Mouse (Mus musculus) intestine, embryonic 16.5 days (tissue): ENCODE measurements at regions not wholly inside any gene's neighbourhood (a gene's known extent, or its start where the extent isn't known, plus 50 kb on each side); places are given as distances from the start of the nearest gene placed in this dataset.

ENCODE experiments used
- ATAC-seq: fragments of 200-750 bp; cut with Nextera tagmentation; 2 replicates; pipeline ENCODE4 v1.8.0; 2017; ENCODE audit warnings: moderate TSS enrichment, moderate library complexity
- H3K27ac ChIP-seq: fragments of 300-500 bp; sonication (generic); 2 replicates; pipeline ENCODE4 v1.5.1; 2014; ENCODE audit warnings: mild to moderate bottlenecking, low read length
- H3K27me3 ChIP-seq: fragments of 300-500 bp; sonication (generic); replicated peaks from 2 replicates; pipeline ENCODE4 v1.6.1; 2014; ENCODE audit warnings: low read length, control low read depth, mixed read lengths; ENCODE audit not compliant: control insufficient read depth, insufficient read depth
- H3K36me3 ChIP-seq: fragments of 300-500 bp; sonication (generic); 2 replicates; pipeline ENCODE4 v1.6.1; 2014; ENCODE audit warnings: low read length, control low read depth; ENCODE audit not compliant: control insufficient read depth, insufficient read depth
- H3K4me1 ChIP-seq: fragments of 300-500 bp; sonication (generic); 2 replicates; pipeline ENCODE4 v1.6.1; 2014; ENCODE audit warnings: low read length, control low read depth, mixed read lengths; ENCODE audit not compliant: control insufficient read depth, insufficient read depth
- H3K4me2 ChIP-seq: fragments of 300-500 bp; sonication (generic); 2 replicates; pipeline ENCODE4 v1.6.1; 2014; ENCODE audit warnings: low read depth, low read length, control low read depth
- H3K4me3 ChIP-seq: fragments of 300-500 bp; sonication (generic); 2 replicates; pipeline ENCODE4 v1.5.1; 2014; ENCODE audit warnings: mild to moderate bottlenecking, low read length
- H3K9ac ChIP-seq: fragments of 300-500 bp; sonication (generic); 2 replicates; pipeline ENCODE4 v1.6.1; 2014; ENCODE audit warnings: low read depth, low read length
- H3K9me3 ChIP-seq: fragments of 300-500 bp; sonication (generic); 2 replicates; pipeline ENCODE4 v1.6.1; 2016; ENCODE audit warnings: low read length, control low read depth; ENCODE audit not compliant: control insufficient read depth
- WGBS: fragments of 180-500 bp; shearing (Covaris S2); extraction: QIAGEN DNeasy Blood & Tissue Kit; methylation state at CpG from one replicate; pipeline ENCODE4 v1.1.7; 2014; 5-methylcytosine and 5-hydroxymethylcytosine counted together

DNA sequence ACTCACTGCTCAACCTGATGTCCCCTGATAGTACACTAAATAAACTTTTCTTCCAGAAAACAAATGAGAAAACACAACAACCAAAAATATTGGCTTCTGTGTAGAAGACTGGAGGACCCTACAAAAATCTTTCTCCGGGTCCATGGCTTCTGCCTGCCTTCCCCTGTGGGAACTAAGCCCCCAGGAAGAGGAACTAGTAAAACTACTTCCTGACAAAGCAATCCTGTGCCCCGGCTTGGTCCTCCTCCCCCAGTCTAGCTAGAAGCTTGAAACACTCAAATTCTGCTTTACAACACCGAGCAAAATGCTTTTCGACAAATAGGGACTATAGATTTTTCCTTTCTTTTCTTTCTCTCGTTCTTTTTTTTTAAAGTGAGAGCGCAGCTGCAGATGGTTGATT is 51.3 kb upstream of the Mki67 start:
- Histone ChIP-seq H3K27ac (no peak overlapping the region), H3K4me2 (no peak overlapping the region), H3K9me3 (no peaks in the 10 kb centered on the region), H3K27me3 (0 out of 2 replicates have a peak, but pooled peaks cover 5% of the 10 kb centered on the region), H3K36me3 (no peaks in the 10 kb centered on the region), H3K4me1 (peaks cover 5% of the 10 kb centered on the region; the same call in 1 of the 2 replicates), H3K4me3 (no peak overlapping the region), H3K9ac (no peak overlapping the region)
- ATAC-seq: no peak
- WGBS: 73% methylated on average over 6 of the region's 6 CpGs

DNA sequence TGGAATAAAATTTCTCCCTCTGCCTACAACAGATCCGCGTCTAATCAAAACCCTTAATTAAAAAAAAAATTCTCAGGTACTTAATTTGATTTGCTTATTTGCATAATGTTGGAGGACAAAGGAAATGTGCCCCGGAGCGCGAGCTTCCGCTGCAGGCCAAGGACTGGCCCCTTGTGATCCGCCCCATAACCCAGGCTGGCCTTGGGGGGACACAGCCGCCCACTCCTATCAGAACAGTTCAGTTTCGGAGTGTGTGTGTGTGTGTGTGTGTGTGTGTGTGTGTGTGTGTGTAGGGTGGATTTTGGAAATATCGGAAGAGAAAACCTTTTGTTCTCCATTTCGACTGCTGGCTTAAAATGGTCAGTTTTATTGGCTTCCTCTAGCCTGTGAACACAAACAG is 51.9 kb upstream of the Mki67 start:
- 86% methylated on average over 11 of the region's 11 CpGs for WGBS
- H3K27ac ChIP-seq: no peak overlapping the region
- no peak overlapping the region for H3K9ac ChIP-seq
- H3K4me1 ChIP-seq: peaks cover 5% of the 10 kb centered on the region; the same call in 1 of the 2 replicates
- H3K4me2 ChIP-seq: no peak overlapping the region
- H3K4me3 ChIP-seq: no peak overlapping the region
- no peaks in the 10 kb centered on the region for H3K36me3 ChIP-seq
- no peak for ATAC-seq
- 0 out of 2 replicates have a peak, but pooled peaks cover 5% of the 10 kb centered on the region for H3K27me3 ChIP-seq
- no peaks in the 10 kb centered on the region for H3K9me3 ChIP-seq

DNA sequence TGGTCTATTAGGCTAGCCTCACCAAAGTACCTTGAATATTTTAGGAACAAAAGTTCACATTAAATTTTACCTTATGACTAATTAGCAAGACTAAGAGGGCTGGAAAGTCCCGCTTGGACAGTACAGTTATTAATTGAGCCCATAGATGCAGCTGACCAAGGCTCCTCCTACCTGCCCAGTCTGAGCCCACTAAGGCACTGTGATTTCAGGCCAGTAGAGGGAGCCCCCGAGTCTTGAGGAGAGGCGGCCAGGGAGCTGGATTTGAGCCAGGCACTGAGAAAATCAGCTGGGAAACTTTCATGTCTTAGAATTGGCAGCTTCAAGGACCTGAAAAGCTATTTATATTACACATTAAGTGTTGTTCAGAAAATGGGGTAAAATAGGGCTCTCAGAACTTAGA is 52.4 kb upstream of the Mki67 start:
- H3K27ac ChIP-seq: no peak overlapping the region
- 3% methylated on average over 3 of the region's 3 CpGs for WGBS
- no peaks in the 10 kb centered on the region for H3K36me3 ChIP-seq
- no peak overlapping the region for H3K4me2 ChIP-seq
- peaks cover 5% of the 10 kb centered on the region; the same call in 1 of the 2 replicates for H3K27me3 ChIP-seq
- peaks cover 5% of the 10 kb centered on the region; the same call in 1 of the 2 replicates for H3K4me1 ChIP-seq
- no peaks in the 10 kb centered on the region for H3K9me3 ChIP-seq
- H3K4me3 ChIP-seq: no peak overlapping the region
- no peak; the same call in 1 of the 2 replicates for ATAC-seq
- H3K9ac ChIP-seq: no peak overlapping the region

DNA sequence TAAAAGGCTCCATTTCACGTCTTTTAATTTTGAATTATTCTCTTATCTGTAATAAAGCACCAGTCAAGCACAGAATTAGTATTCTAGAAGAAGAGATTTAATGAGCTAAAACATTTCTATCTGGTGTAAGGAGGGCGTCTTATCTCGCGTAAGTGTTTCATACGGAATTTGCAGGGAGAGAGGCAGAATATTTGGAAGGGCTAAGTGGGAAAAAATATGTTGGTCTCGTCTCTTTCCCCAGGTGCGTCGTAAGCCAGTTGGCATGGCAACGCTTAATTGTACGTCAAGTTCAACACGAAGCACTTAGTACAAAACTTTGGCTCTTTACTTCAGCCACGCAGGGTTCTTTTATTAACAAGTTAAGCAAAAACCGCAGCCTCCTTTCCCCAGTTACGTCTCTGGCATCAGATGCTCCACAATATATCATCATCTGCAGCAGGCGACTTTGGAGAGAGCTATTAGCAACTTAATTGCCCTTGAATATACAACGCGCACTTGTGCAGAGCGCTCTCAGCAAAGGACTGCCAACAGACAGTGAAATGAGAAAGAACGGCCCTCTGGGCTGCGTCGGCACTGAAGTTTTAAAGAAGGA is 53.0 kb upstream of the Mki67 start:
- Histone ChIP-seq H3K4me3 (no peak overlapping the region), H3K9ac (no peak overlapping the region), H3K4me1 (peaks cover 5% of the 10 kb centered on the region; the same call in 1 of the 2 replicates), H3K9me3 (no peaks in the 10 kb centered on the region), H3K27ac (no peak overlapping the region), H3K27me3 (peaks cover 5% of the 10 kb centered on the region; the same call in 1 of the 2 replicates), H3K36me3 (no peaks in the 10 kb centered on the region), H3K4me2 (no peak overlapping the region)
- WGBS: 41% methylated on average over 21 of the region's 21 CpGs
- no peak for ATAC-seq

DNA sequence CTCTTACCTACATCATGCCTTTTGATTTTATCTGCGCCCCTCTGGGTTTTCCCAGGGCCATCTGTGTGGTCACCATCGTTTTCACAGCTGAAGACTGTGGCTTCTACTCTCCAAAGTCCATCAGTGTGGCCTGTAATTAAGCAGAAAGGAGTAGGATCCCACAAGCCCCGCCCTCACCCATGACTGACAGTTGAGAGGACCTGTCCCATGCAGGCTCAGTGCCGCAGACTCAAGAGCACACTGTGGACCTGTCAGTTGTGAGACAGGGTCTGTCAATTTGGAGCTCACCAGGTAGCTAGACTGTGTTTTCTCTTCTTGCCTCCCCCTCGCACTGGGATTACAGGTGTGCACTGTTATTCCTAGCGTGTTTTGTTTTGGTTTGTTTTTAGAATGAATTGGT is 53.9 kb upstream of the Mki67 start:
- H3K9me3 ChIP-seq: no peaks in the 10 kb centered on the region
- 70% methylated on average over 6 of the region's 6 CpGs for WGBS
- no peak overlapping the region for H3K27ac ChIP-seq
- H3K27me3 ChIP-seq: peaks cover 5% of the 10 kb centered on the region; the same call in 1 of the 2 replicates
- H3K36me3 ChIP-seq: no peaks in the 10 kb centered on the region
- H3K4me1 ChIP-seq: peaks cover 5% of the 10 kb centered on the region; the same call in 1 of the 2 replicates
- ATAC-seq: no peak
- no peak overlapping the region for H3K4me2 ChIP-seq
- no peak overlapping the region for H3K4me3 ChIP-seq
- no peak overlapping the region for H3K9ac ChIP-seq

DNA sequence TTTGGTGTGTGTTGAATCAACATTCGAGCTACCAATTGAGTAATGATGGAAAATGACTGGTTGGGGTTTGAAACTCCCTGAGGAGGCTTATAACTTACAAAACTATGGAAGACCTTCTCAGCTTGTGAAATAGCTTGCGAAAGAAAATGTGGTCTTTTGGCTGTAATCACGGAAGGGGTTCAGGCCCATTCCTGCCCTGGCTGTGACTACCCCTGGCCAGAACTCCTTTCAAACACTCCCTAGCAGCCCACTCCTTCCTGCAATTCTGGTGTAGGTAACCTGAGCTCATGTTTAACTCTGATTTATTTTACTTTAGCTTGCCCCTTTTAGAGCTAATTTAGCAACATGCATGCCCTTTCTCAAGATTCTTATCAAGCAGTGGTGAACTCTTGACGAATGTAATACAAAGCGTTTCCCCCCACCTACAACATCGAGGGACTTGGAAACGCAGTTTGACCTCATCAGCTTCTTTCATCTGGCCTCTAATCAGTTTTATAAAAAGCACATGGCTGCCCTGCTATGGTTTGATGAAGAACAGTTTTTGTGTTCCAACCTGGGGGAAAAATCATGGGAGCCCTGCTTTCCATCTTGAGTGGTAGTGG is 59.8 kb upstream of the Mki67 start:
- Histone ChIP-seq H3K9me3 (no peaks in the 10 kb centered on the region), H3K9ac (no peak overlapping the region), H3K27me3 (no peaks in the 10 kb centered on the region; the same call in 1 of the 2 replicates), H3K4me3 (no peak overlapping the region), H3K4me1 (no peaks in the 10 kb centered on the region), H3K27ac (no peak overlapping the region), H3K36me3 (no peaks in the 10 kb centered on the region), H3K4me2 (no peak overlapping the region)
- ATAC-seq: no peak
- WGBS: 59% methylated on average over 7 of the region's 7 CpGs

DNA sequence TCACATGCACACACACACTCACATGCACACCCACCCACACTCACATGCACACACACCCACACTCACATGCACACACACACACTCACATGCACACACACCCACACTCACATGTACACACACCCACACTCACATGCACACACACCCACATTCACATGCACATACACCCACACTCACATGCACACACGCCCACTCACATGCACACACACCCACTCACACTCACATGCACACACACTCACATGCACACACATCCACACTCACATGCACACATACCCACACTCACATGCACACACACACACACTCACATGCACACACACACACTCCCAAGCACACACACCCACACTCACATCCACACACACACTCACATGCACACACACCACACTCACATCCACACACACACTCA is 74.0 kb upstream of the Mki67 start:
- no peak overlapping the region for H3K4me3 ChIP-seq
- H3K9me3 ChIP-seq: no peaks in the 10 kb centered on the region
- no peaks in the 10 kb centered on the region for H3K4me1 ChIP-seq
- WGBS: 79% methylated on average over 1 of the region's 1 CpGs
- ATAC-seq: no peak
- no peak overlapping the region for H3K27ac ChIP-seq
- H3K36me3 ChIP-seq: no peaks in the 10 kb centered on the region
- H3K27me3 ChIP-seq: no peaks in the 10 kb centered on the region
- no peak overlapping the region for H3K4me2 ChIP-seq
- H3K9ac ChIP-seq: no peak overlapping the region

DNA sequence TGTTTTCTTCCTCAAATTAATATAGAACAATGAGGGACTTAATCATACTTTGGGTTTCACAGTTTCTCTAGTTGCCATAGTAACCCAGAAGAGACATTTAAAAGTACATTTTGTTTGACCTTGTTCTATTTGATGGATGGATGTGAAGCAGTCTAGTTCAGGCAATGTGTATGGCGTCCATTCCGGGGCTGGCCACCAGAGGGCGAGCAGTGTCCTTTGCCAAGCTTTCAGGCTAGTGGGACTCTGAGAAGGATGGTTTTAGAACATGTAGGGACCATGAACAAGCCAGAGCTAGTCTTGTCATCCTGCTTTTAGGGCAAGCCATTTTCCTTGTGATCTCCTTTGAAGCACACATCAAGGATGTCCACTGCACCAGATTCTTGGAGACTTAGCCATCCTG is 74.8 kb upstream of the Mki67 start:
- Histone ChIP-seq H3K36me3 (no peaks in the 10 kb centered on the region), H3K9ac (no peak overlapping the region), H3K9me3 (no peaks in the 10 kb centered on the region), H3K4me2 (no peak overlapping the region), H3K27ac (no peak overlapping the region), H3K27me3 (no peaks in the 10 kb centered on the region), H3K4me3 (no peak overlapping the region), H3K4me1 (no peaks in the 10 kb centered on the region)
- WGBS: 2% methylated on average over 3 of the region's 3 CpGs
- no peak for ATAC-seq

DNA sequence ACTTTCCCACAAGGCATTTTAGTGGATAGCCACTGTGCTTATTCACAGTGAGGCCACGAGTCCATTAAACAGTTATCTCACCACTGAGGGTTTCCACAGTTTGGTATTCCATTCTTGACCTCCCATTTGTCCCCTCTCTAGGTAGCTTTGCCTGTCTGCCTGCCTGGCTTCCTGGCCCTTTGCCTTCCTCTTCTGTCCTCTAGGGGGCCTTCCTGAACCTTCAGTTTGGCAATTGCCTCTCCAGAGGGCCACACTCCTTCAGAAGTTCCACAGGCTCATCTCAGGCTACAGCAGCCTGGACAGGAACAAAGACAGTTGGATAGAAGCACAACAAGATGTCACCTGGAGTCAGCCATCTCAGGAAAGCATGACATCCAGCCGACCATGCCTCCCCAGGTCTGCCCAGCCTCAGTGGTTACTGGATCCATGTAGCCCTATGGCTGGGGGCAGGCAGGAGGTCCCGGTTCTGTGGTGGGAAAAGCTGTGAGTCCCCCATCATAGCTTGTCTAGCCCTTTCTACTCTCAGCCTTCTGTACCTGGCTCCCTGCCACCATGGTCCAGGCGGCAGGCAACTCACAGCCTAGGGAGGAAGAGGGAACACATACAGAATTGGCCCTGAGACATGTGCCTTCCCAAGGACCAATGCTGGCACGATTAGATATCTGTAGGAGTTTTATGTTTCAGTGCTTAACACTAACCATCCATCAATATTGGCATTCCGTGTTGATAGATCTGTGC is 76.0 kb upstream of the Mki67 start:
- no peak overlapping the region for H3K9ac ChIP-seq

More for the DNA sequence above, 76.0 kb upstream of the Mki67 start:
- Histone ChIP-seq H3K4me1 (no peaks in the 10 kb centered on the region), H3K9me3 (no peaks in the 10 kb centered on the region), H3K27ac (no peak overlapping the region), H3K36me3 (no peaks in the 10 kb centered on the region), H3K4me3 (no peak overlapping the region), H3K27me3 (no peaks in the 10 kb centered on the region), H3K4me2 (no peak overlapping the region)
- no peak for ATAC-seq
- WGBS: 81% methylated on average over 6 of the region's 6 CpGs
